Mouse (Mus musculus) frontal cortex, postnatal 10 days (tissue): ENCODE results near the gene Clcn1.

Source experiments
- DNase-seq, 2 experiments: peaks; one replicate each; pipeline ENCODE4 v3.0.0; 2022; ENCODE audit warnings: low spot score in 2 of 2, mixed read lengths in 1 of 2

Gene Clcn1

DNA sequence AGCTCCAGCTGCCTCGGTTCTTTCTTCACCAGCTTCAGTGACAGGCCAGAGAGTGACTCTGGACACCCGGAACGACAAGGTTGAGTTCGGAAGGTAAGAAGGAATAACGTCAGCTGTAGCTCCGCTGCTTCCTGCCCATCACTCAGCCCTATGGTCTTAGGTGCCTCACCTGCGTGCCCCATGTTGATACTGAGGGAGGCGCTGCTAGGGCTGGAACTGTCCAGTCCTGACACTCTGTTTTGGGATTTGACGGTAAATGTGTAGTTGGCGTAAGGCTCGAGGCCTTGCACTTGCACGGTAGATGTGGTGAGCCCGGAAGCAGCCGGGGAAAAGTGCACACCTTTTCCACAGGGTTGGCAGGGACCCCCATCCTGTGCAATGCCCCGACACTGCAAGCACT lies 78.1 kb downstream of the Clcn1 start:
- DNase-seq: no peak

DNA sequence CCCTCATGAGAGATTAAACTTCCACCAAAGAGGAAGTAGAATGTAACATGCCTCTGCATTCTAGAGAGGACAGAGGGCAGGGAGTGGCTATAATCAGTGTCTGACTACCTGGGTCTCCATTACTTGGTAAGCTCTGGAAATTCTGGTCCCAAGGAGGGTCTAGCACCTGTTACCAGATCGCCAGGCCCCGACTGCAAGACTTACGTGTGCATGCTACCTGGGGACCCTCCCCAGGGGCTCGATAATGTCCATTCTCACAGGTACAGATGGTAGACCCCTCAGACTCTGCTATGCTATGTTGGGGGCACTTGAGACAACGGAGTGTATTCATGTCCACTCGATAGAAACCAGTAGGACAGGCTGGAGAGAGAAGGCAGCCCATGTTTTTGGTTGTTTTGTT lies 78.7 kb downstream of the Clcn1 start:
- no peak for DNase-seq
